Mouse (Mus musculus) liver, postnatal 0 days (tissue): ENCODE data around the gene Ssc5d. TPM values are rescaled to one million over a fixed set of nuclear protein-coding genes. Genes with fewer than 3 reads are reported as not detected.
A peak's percentile ranks its signal among the peaks of the same experiment; 100 is the strongest.

ENCODE experiments used
- ATAC-seq: fragments of 200-750 bp; cut with Nextera tagmentation; 2 replicates; pipeline ENCODE4 v1.8.0; 2017; ENCODE audit warnings: mild to moderate bottlenecking, moderate library complexity
- DNase-seq: peaks from one replicate; pipeline ENCODE4 v3.0.0-alpha.2; 2016
- H3K27ac ChIP-seq: fragments of 300-500 bp; sonication (generic); 2 replicates; pipeline ENCODE4 v1.5.1; 2014; ENCODE audit warnings: antibody characterized with exemption, moderate library complexity, mild to moderate bottlenecking, low read depth
- H3K27me3 ChIP-seq: fragments of 300-500 bp; sonication (generic); 2 replicates; pipeline ENCODE4 v1.6.1; 2014; ENCODE audit warnings: low read length, control low read depth, mixed read lengths; ENCODE audit not compliant: insufficient read depth
- H3K36me3 ChIP-seq: fragments of 300-500 bp; sonication (generic); replicated peaks from 2 replicates; pipeline ENCODE4 v1.6.1; 2014; ENCODE audit warnings: mild to moderate bottlenecking, control low read depth, low read length, moderate library complexity, mixed read lengths; ENCODE audit not compliant: insufficient read depth
- H3K4me1 ChIP-seq: fragments of 300-500 bp; sonication (generic); 2 replicates; pipeline ENCODE4 v1.6.1; 2014; ENCODE audit warnings: antibody characterized with exemption, mild to moderate bottlenecking, control low read depth; ENCODE audit not compliant: insufficient read depth
- H3K4me2 ChIP-seq: fragments of 300-500 bp; sonication (generic); 2 replicates; pipeline ENCODE4 v1.6.1; 2014; ENCODE audit warnings: low read depth, mild to moderate bottlenecking, low read length, moderate library complexity, mixed read lengths
- H3K4me3 ChIP-seq: fragments of 300-500 bp; sonication (generic); 2 replicates; pipeline ENCODE4 v1.5.1; 2014; ENCODE audit warnings: low read depth, low read length
- H3K9ac ChIP-seq: fragments of 300-500 bp; sonication (generic); replicated peaks from 2 replicates; pipeline ENCODE4 v1.6.1; 2014; ENCODE audit warnings: mild to moderate bottlenecking, moderate library complexity
- H3K9me3 ChIP-seq: fragments of 300-500 bp; sonication (generic); 2 replicates; pipeline ENCODE4 v1.6.1; 2016; ENCODE audit warnings: mild to moderate bottlenecking, control low read depth, low read length, mixed read lengths
- CTCF ChIP-seq: sonication (generic); IDR thresholded peaks from 2 replicates; pipeline ENCODE4 v1.5.1; 2016; ENCODE audit warnings: antibody characterized with exemption, low read depth
- EP300 ChIP-seq: IDR thresholded peaks from 2 replicates; pipeline ENCODE4 v1.6.1; 2016; ENCODE audit warnings: antibody characterized with exemption, low read depth, mild to moderate bottlenecking
- WGBS: fragments of 180-500 bp; shearing (Covaris S2); extraction: QIAGEN DNeasy Blood & Tissue Kit; methylation state at CpG from one replicate; pipeline ENCODE4 v1.1.7; 2014; ENCODE audit not compliant: insufficient replicate concordance; 5-methylcytosine and 5-hydroxymethylcytosine counted together
- polyA plus RNA-seq: library from polyadenylated mRNA; unstranded; fragments of >200 nt; fragmentation: Nextera tagmentation; extraction: Ambion mirVana; gene quantifications from 2 replicates; pipeline ENCODE4 v1.2.1, GENCODE M21; 2015

The Ssc5d gene
- polyA plus RNA-seq, 1 experiment from 2014 or later, result 0.06 TPM

DNA sequence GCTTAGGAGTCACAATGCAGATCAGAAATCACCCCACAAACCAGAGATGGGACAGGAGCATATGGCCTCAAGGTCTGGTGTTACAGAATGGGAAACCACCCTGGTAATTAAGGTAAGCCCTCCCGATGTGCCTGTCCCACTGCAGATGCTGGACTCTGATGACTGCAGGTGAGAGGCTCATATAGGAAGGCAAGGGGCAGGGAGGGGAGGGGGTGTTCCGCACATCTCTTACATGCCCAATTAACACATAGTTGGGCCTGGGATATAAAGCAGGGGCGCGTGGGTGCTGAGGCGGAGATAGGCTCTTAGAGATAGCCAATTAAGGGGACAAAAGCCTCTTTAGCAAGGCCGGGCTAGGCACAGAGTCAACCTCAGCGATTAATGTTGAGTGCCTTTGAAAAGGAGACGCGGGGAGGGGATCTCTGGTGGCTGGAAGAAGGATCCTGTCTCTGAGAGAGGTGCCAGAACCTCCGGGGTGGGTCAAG is 19.1 kb upstream of the Ssc5d start, which contains the start of gene Gm36210:
Gene Gm36210, minus strand, starts transcription at position 51 of the 485 bp plus-strand sequence.
- no peak within 1 kb of the TSS for H3K4me3 ChIP-seq
- H3K4me2 ChIP-seq, result no peak within 1 kb of the TSS
- DNase-seq (no peak), ATAC-seq (no peak)
- no peak within 1 kb of the TSS for H3K9ac ChIP-seq
- 76% methylated on average over 10 of the region's 10 CpGs for WGBS
- H3K36me3 ChIP-seq, result no peaks in the 10 kb centered on the region
- H3K27me3 ChIP-seq, result no peaks in the 10 kb centered on the region
- no peaks in the 10 kb centered on the region for H3K9me3 ChIP-seq
- TF ChIP-seq EP300 (no peak), CTCF (no peak)
- H3K4me1 ChIP-seq, result no peaks in the 10 kb centered on the region
- H3K27ac ChIP-seq, result no peak within 1 kb of the TSS

DNA sequence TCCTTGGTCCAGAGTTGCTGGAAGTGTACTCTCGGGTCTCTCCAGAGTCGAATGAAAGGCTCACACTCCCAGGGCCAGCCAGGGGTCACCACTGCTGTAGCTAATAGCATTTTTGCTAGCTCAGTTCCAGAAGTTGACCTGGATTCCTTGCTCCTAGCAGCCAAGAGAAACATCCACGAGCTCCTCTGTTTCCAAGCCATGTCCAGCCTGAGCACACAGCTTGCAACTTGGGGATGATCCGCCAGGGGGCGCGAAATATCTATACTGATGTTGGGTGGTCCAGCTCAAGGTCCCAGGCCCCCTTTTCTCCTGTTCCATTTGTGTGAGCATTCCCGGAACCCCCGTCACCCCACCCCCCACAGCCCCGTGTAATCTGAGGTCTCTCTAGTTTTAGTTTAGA is 14.0 kb upstream of the Ssc5d start:
- 46% methylated on average over 9 of the region's 9 CpGs for WGBS
- TF ChIP-seq EP300, result no peak
- peak; percentile 53 for TF ChIP-seq CTCF
- ATAC-seq, result no peak

DNA sequence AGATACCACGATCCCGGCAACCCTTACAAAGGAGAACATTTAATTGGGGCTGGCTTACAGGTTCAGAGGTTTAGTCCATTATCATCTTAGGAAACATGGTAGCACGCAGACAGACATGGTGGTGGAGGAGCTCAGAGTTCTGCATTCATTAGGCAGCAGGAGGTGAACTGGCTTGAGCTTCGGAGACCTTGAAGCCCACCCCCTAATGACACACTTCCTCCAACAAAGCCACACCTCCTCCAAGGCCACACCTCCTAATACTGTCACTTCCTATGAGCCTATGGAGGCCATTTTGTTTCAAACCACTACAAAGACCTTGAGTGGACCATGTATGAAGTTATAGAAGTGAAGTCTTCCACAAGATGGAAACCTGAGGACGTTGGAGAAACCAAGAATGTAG is 13.3 kb upstream of the Ssc5d start:
- ATAC-seq (no peak), DNase-seq (no peak)
- TF ChIP-seq EP300 (no peak), CTCF (no peak)
- WGBS, result 64% methylated on average over 5 of the region's 5 CpGs
- no peak overlapping the region for H3K4me2 ChIP-seq
- H3K4me1 ChIP-seq, result peaks cover 20% of the 10 kb centered on the region
- H3K27me3 ChIP-seq, result no peaks in the 10 kb centered on the region
- H3K36me3 ChIP-seq, result no peaks in the 10 kb centered on the region
- H3K27ac ChIP-seq, result no peak overlapping the region
- no peak overlapping the region for H3K9ac ChIP-seq
- H3K4me3 ChIP-seq, result no peak overlapping the region
- no peaks in the 10 kb centered on the region for H3K9me3 ChIP-seq

More for the DNA sequence above, 14.0 kb upstream of the Ssc5d start:
- H3K4me3 ChIP-seq, result no peak overlapping the region
- no peak overlapping the region for H3K27ac ChIP-seq
- H3K9ac ChIP-seq, result no peak overlapping the region
- H3K27me3 ChIP-seq, result no peaks in the 10 kb centered on the region
- H3K9me3 ChIP-seq, result no peaks in the 10 kb centered on the region
- H3K4me2 ChIP-seq, result no peak overlapping the region
- DNase-seq, result peak; percentile 55
- H3K4me1 ChIP-seq, result peaks cover 16% of the 10 kb centered on the region
- H3K36me3 ChIP-seq, result no peaks in the 10 kb centered on the region

DNA sequence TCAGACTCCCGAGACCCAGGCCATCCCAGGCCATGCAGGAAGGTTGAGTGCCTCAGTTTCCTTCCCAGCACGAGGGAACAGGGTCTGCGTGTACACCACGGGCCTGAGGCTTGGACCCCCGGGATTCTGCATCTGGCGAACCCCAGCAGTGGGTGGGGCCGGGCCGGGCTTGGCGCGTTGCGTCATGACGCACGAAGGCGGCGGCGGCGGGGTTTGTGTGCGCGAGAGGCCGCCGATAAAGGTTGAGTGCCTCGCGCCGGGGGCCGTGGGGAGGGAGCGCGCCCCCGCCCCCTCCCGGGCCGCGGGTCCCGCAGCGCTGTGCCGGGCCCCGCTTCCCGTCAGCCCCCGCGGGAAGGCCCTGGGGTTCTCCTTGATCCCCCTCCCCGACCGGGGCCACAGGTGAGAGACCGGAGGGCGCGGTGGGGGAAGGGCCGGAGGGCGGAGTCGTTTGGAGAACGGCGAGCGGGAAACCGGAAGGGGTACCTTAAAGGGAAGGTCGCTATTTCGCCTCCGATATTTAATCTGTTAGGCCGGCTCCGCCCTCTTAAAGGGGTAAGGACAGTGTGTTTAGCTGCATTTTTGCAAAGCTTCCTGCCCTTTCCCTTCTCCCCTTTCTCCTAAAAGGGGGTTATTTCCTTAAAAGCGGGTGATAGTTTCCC is 10.4 kb upstream of the Ssc5d start, which contains the start of gene Zfp628:
Gene Zfp628, plus strand, starts transcription at position 211 of the 659 bp plus-strand sequence.
- peak within 1 kb of the TSS; percentile 91 for H3K4me2 ChIP-seq
- no peaks in the 10 kb centered on the region for H3K9me3 ChIP-seq
- H3K9ac ChIP-seq, result peak within 1 kb of the TSS; percentile 92
- peak; percentile 94 for ATAC-seq
- H3K4me1 ChIP-seq, result peaks cover 20% of the 10 kb centered on the region
- peaks cover 23% of the 10 kb centered on the region for H3K36me3 ChIP-seq
- TF ChIP-seq EP300, result peak; percentile 55; the same call in 1 of the 2 replicates
- no peak for TF ChIP-seq CTCF
- 2% methylated on average over 47 of the region's 56 CpGs for WGBS
- peak within 1 kb of the TSS; percentile 94 for H3K27ac ChIP-seq
- no peaks in the 10 kb centered on the region for H3K27me3 ChIP-seq
- DNase-seq, result peak; percentile 94
- peak within 1 kb of the TSS; percentile 84 for H3K4me3 ChIP-seq

DNA sequence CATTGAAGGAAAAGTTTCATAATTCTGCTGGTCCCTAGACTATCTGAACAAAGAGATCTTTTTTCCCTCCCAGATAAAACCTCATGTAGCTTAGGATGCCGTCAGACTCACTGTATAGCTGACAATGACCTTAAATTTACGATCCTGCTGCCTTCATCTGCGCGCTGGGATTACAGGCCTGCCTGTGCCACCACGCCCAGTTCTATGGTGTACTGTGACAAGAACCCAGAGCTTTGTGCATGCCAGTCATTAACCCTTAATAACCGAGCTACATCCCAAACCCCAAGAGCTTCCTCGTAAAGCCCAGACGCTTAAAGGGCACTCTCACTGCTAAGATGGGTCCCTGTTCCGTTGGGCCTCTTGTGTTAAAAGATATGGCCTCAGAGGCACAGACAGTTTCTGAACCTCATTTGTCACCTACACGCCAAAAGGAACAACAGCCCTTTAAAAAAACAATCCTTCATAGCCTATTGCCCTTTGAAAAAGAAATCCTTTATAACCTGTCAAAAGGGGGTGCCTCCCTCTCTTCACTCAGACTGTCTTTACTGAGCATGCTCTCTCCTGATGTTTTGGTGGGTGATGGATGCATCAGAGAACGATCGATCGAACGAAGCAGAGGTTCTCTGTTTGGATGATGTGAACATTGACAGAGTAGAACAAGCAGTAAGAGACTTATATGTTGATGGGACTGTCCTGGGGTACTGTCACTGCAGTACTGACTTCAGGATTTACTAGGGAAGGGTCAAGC is 9.7 kb upstream of the Ssc5d start:
- Histone ChIP-seq H3K4me1 (peaks cover 20% of the 10 kb centered on the region), H3K36me3 (peaks cover 26% of the 10 kb centered on the region), H3K9me3 (no peaks in the 10 kb centered on the region), H3K27me3 (no peaks in the 10 kb centered on the region), H3K27ac (peak overlapping the region; percentile 94), H3K9ac (peak overlapping the region; percentile 92), H3K4me2 (peak overlapping the region; percentile 91), H3K4me3 (peak overlapping the region; percentile 84)
- DNase-seq (no peak), ATAC-seq (peak; percentile 41)
- 16% methylated on average over 14 of the region's 14 CpGs for WGBS
- TF ChIP-seq CTCF, result no peak
- TF ChIP-seq EP300, result 0 out of 2 replicates have a peak, but pooled peaks have one; percentile 5

DNA sequence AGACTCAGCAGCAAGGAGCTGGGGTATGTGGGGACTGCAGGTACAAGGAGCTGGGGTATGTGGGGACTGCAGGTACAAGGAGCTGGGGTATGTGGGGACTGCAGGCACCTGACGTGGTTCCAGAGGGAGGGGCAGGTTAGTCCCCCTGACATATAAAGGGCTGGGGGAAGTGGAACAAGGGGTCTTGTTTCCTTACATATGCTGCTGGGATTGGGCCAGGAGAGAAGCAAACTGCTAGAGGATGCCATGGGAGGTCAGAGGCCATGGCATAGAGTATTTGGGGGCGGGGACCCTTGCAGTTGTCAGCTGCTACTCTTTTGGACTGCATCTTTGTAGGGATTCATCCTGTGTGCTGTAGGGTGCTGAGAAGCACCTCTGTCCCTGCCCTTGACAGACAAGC is 8.1 kb upstream of the Ssc5d start:
- no peak overlapping the region for H3K4me2 ChIP-seq
- peaks cover 21% of the 10 kb centered on the region for H3K4me1 ChIP-seq
- no peak for DNase-seq
- H3K4me3 ChIP-seq, result no peak overlapping the region
- H3K36me3 ChIP-seq, result peaks cover 26% of the 10 kb centered on the region
- 91% methylated on average over 2 of the region's 2 CpGs for WGBS
- H3K27me3 ChIP-seq, result 0 out of 2 replicates have a peak, but pooled peaks cover 3% of the 10 kb centered on the region
- no peaks in the 10 kb centered on the region for H3K9me3 ChIP-seq
- no peak for TF ChIP-seq CTCF
- no peak for TF ChIP-seq EP300
- no peak overlapping the region for H3K27ac ChIP-seq
- H3K9ac ChIP-seq, result no peak overlapping the region
- ATAC-seq, result no peak
